Mouse (Mus musculus): Measurements from ENCODE around the gene Nfyb. TPM values are rescaled to one million over a fixed set of nuclear protein-coding genes. Genes with fewer than 3 reads are reported as not detected.

The Nfyb gene
- total RNA-seq, 2 experiments from 2014 or later: 50.2 to 63.3 TPM

DNA sequence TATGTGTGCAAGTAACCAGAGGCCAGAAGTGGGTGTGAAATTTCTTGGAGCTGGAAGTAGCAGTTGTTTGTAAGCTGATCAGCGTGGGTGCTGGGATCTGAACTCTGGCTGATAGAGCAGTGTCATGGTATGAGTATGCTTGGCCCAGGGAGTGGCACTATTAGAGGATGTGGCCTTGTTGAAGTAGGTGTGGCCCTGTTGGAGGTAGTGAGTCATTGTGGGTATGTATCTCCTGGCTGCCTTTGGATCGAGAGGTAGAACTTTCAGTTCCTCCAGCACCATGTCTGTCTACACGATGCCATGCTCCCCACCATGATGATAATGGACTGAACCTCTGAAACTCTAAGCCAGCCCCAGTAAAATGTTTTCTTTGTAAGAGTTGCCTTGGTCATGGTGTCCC is 16.4 kb upstream of the Nfyb start:
- DNase-seq (ENCODE audit: low spot score in 2 of 2): no peak

- no peak for DNase-seq (ENCODE audit: low spot score in 2 of 2)
These were observed 15.9 kb upstream of the Nfyb start for GRCm38 (mm10) chr10:82779831-82780230.

GRCm38 (mm10) chr10:82778791-82779549 is 15.0 kb upstream of the Nfyb start:
- no peak for DNase-seq (ENCODE audit: low spot score in 2 of 2)

DNA sequence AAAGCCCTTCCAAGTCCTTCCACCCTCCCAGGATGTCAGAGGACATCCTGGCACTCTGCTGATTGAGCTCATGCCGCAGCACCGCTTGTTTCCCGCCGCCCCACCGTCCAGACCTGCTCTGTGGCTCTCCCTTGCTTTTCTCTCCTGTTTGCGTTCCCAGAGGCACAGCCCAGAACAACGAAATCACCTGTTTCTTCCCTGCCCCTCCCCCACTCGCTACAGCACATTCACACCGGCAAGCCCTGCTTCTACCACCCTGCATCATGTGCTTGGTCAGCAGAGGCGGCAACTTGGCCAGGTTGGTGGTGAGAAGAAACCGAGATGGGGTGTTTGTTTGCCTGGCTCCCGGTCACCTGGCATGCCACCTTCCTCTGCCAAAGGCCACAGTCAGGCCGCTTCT is 13.9 kb upstream of the Nfyb start:
- DNase-seq (ENCODE audit: low spot score in 2 of 2): no peak

- DNase-seq (ENCODE audit: low spot score in 2 of 2): no peak
These were observed 13.1 kb upstream of the Nfyb start for GRCm38 (mm10) chr10:82777075-82777474.

GRCm38 (mm10) chr10:82774841-82775240 is 10.9 kb upstream of the Nfyb start:
- no peak for DNase-seq (ENCODE audit: low spot score in 2 of 2)

GRCm38 (mm10) chr10:82771595-82772170 is 7.7 kb upstream of the Nfyb start:
- no peak for DNase-seq (ENCODE audit: low spot score in 2 of 2)

GRCm38 (mm10) chr10:82770713-82771112 is 6.8 kb upstream of the Nfyb start:
- no peak for DNase-seq (ENCODE audit: low spot score in 2 of 2)

DNA sequence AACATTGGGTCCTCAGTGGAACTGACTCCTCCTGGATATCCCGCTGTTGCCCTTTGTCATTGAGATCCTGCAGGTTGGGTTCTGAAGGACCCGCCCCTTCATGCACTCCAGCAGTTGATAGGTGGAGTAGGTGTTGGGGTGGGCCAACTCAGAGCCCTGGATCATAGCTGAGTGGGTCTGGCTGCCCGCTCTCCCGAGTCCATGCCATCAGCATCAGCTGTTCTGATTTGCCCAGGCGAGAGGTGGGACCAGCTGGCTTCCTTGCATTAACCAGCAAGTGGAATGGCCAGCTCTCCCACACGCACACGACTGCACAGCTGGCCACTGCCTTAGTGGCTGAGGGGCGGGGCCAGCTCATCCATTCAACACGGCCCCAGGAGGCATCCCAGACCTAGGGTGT is 5.0 kb upstream of the Nfyb start:
- no peak for DNase-seq (ENCODE audit: low spot score in 2 of 2)

- DNase-seq (ENCODE audit: low spot score in 2 of 2): no peak
These were observed 925 bp downstream of the Nfyb start for GRCm38 (mm10) chr10:82762756-82763681.

DNA sequence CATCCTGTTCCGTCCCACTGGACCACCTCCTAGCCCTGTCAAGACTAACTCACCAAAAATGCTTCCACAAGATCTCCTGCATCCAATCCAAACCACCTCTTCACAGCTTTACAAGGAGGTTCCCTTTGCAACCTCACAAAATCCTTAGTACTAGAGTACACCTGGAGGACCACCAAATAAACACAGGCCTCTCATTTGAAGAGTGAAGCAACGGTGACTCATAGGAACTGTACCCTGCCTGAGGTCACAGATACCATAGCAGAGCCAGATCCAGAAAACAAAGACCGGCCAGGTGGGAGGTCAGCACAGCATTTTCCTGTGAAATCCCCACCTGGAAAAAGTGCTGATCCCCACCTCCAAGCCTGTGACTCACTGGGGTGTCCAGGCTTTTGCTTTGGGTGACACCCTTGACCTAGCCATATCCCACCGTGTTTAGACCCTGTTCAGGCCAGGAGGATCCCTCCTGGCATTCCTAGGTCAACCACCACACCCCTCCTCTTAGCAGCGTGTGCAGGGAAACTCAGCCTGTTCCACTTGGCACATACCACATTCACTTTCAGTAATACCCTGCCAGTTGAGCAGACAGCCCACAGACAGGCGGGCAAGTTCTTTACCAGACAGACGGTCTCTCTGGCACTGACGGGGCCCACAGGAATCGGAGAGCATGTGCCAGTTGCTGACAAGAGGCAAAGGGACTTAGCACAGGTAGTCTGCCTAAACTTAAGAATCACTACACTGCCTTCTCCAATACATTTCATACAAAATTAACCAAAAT is 2.7 kb downstream of the Nfyb start:
- peak; percentile 50 to 84 for DNase-seq (ENCODE audit: low spot score in 2 of 2)

DNA sequence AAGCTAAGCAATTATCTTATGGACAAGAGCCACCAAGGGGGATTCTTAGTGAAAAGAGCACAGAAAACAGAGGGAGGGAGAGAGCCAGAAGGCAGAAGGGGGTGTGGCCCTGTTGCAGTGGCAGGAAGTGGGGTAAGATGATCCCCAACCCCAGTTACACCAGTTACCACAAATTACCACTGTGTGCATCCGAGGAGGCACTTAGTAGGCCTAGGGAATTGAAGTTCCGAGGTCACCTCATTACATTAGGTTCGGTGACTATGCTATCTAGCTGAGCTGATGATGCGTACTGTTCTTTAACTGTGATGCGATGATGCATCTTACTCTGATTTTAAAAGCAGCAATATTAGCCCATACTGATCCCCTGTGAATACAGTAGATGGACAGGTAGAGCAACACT is 4.2 kb downstream of the Nfyb start:
- no peak for DNase-seq (ENCODE audit: low spot score in 2 of 2)

GRCm38 (mm10) chr10:82758878-82759277 is 5.1 kb downstream of the Nfyb start:
- DNase-seq (ENCODE audit: low spot score in 2 of 2): no peak

GRCm38 (mm10) chr10:82758368-82758767 is 5.6 kb downstream of the Nfyb start:
- no peak for DNase-seq (ENCODE audit: low spot score in 2 of 2)

- no peak for DNase-seq (ENCODE audit: low spot score in 2 of 2)
These were observed 6.6 kb downstream of the Nfyb start for GRCm38 (mm10) chr10:82757341-82757740.

DNA sequence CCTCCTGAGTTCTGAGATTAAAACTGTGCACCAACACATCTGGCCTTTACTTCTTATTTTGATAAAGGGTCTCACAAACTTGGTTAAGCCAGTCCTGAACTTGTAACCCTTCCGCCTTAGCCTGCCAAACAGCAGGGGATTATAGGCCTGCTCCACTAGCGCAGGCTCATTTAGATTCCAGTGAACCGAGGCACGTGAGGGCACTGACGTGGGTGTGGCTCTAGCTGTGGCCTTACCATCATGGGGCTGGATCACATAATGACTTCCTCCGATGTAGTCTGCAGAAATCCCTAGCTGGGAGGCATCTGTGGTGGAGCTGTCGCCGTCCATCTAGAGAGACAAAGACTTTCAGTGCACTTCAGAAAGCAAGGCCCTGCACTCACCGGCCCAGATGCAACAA is 7.5 kb downstream of the Nfyb start:
- DNase-seq (ENCODE audit: low spot score in 2 of 2): no peak

DNA sequence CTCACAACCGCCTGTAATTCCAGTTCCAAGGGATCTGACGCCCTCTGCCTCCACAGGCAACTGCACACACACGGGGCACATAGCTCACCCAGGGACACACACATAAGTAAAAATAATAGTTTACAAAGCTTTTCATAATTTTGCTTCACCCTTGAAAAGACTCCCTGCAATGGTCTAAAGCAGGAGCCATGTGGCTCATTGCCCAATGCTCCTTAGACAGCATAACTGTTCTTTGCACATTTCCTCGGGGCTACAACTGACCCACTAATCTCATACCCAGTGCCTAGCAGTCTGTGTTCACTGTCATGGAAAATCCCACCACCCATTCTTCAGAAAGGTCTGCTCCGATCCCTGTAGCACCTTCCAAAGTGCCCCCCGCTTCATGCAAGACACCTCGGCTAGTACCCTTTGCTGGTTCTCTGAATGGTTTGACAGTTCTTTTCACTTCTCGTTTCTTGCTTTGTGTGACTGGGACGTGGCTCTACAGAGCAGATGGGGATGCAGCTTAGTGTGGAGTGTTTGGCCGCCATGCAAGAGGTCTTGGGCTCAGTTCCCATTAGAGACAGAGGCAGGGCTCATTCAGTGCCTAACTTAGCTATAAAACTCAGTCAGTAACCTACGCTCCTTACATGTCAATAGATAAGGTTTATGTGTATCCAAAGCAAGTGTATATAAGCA is 8.6 kb downstream of the Nfyb start:
- DNase-seq (ENCODE audit: low spot score in 2 of 2): no peak

- no peak for DNase-seq (ENCODE audit: low spot score in 2 of 2)
These were observed 9.3 kb downstream of the Nfyb start for GRCm38 (mm10) chr10:82754642-82755041.

DNA sequence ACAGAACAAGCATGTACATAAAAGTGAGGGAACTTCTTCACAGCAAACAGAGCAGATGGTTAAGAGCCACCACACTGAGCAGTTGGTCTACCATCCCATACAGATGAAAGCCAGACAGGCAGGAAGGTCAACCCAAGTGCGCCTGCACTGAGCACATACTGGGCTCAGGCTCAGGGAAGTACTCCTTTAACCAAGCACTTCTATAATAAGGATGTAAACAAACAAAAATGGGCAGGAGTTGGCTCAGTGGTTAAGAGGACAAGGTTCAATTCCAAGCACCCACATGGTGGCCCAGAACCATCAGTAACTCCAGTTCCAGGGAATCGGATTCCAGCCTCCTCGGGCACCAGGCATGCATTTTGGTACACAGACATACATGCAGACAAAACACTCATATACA is 11.0 kb downstream of the Nfyb start:
- DNase-seq (ENCODE audit: low spot score in 2 of 2): no peak

DNA sequence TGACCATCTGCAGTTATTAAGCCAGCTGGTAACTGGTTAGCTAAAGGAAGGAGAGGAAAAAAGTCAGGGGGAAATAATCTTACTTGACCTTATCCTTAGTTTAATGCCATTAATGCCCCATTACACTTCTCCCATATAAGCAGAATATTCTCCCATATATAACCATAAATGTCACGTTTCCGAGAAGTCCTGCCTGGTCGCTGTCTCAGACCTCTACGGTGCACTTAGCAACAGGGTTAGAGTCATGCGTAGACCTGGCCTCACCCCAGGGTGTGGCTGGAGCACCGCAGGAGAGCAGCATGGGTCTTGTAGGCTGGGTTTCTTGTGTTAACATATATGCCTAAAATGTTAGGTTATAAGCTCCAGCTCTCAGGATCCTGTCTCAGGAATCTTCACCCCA is 13.2 kb downstream of the Nfyb start:
- no peak for DNase-seq (ENCODE audit: low spot score in 2 of 2)
